Mouse (Mus musculus) heart, adult 2 months (tissue): Measurements from ENCODE around the gene Fam181a.

Experiments
- CTCF ChIP-seq: fragments of 200-600 bp; IDR thresholded peaks from 2 replicates; pipeline ENCODE4 v1.8.1; 2022; ENCODE audit warnings: antibody characterized with exemption, mild to moderate bottlenecking, moderate library complexity
- EP300 ChIP-seq: fragments of 200-500 bp; IDR thresholded peaks from 2 replicates; pipeline ENCODE4 v1.6.1; 2011; ENCODE audit warnings: low read depth, low read length, control low read depth; ENCODE audit not compliant: insufficient read depth
- POLR2A ChIP-seq: fragments of 200-500 bp; IDR thresholded peaks from 2 replicates; pipeline ENCODE4 v1.6.1; 2011; ENCODE audit warnings: mild to moderate bottlenecking, low read depth, low read length, control low read depth; ENCODE audit not compliant: insufficient read depth

GRCm38 (mm10) chr12:103301645-103302044, 9.1 kb upstream of the Fam181a start:
- peak; percentile 96; the same call in 1 of the 2 replicates for TF ChIP-seq CTCF
- TF ChIP-seq POLR2A, result no peak
- TF ChIP-seq EP300, result no peak
